Mouse (Mus musculus) brain, embryonic 14.5 days (tissue): ENCODE measurements around the gene Gm498.

ENCODE experiments used
- CTCF ChIP-seq: fragments of 200-500 bp; IDR thresholded peaks from 2 replicates; pipeline ENCODE4 v1.5.1; 2012; ENCODE audit warnings: inconsistent platforms, mild to moderate bottlenecking, moderate library complexity, borderline replicate concordance; ENCODE audit not compliant: insufficient read depth, insufficient read length; ENCODE audit errors: extremely low read depth
- POLR2A ChIP-seq: fragments of 200-500 bp; IDR thresholded peaks from 2 replicates; pipeline ENCODE4 v1.6.1; 2012; ENCODE audit warnings: mild to moderate bottlenecking, inconsistent platforms, borderline replicate concordance; ENCODE audit not compliant: poor library complexity, insufficient read depth, insufficient read length, severe bottlenecking; ENCODE audit errors: extremely low read depth

DNA sequence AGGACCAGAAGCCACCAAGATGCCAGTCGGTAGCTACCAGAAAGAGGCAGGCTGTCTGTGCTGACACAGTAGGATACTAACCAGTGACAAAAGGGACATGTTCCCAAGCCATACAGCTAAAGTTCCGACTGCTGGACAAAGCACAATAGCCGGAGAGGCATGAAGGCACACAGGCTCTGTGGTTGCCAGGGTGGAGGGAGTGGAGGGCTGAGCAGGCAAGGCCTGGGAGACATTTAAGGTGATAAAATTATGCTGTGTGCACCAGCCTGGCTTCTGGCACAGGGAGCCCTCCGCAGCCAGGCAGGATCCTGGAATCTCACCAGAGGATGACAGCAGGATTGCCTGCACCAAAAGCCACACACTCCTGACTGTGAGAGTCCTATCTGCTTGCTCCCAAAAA, 72.0 kb downstream of the Gm498 start:
- TF ChIP-seq CTCF = no peak
- no peak for TF ChIP-seq POLR2A
